Mouse (Mus musculus) intestine, embryonic 16.5 days (tissue): Measurements from ENCODE around the gene Msl3. TPM values are rescaled to one million over a fixed set of nuclear protein-coding genes. Genes with fewer than 3 reads are reported as not detected.
A peak's percentile ranks its signal among the peaks of the same experiment; 100 is the strongest.
"Not testable (repeated sequence)": the region's sequence is repeated elsewhere in the genome, so short reads cannot be mapped to it uniquely, and the experiment has no call there.

Source experiments
- ATAC-seq: fragments of 200-750 bp; cut with Nextera tagmentation; 2 replicates; pipeline ENCODE4 v1.8.0; 2017; ENCODE audit warnings: moderate TSS enrichment, moderate library complexity
- H3K27ac ChIP-seq: fragments of 300-500 bp; sonication (generic); 2 replicates; pipeline ENCODE4 v1.5.1; 2014; ENCODE audit warnings: mild to moderate bottlenecking, low read length
- H3K27me3 ChIP-seq: fragments of 300-500 bp; sonication (generic); replicated peaks from 2 replicates; pipeline ENCODE4 v1.6.1; 2014; ENCODE audit warnings: low read length, control low read depth, mixed read lengths; ENCODE audit not compliant: control insufficient read depth, insufficient read depth
- H3K36me3 ChIP-seq: fragments of 300-500 bp; sonication (generic); 2 replicates; pipeline ENCODE4 v1.6.1; 2014; ENCODE audit warnings: low read length, control low read depth; ENCODE audit not compliant: control insufficient read depth, insufficient read depth
- H3K4me1 ChIP-seq: fragments of 300-500 bp; sonication (generic); 2 replicates; pipeline ENCODE4 v1.6.1; 2014; ENCODE audit warnings: low read length, control low read depth, mixed read lengths; ENCODE audit not compliant: control insufficient read depth, insufficient read depth
- H3K4me2 ChIP-seq: fragments of 300-500 bp; sonication (generic); 2 replicates; pipeline ENCODE4 v1.6.1; 2014; ENCODE audit warnings: low read depth, low read length, control low read depth
- H3K4me3 ChIP-seq: fragments of 300-500 bp; sonication (generic); 2 replicates; pipeline ENCODE4 v1.5.1; 2014; ENCODE audit warnings: mild to moderate bottlenecking, low read length
- H3K9ac ChIP-seq: fragments of 300-500 bp; sonication (generic); 2 replicates; pipeline ENCODE4 v1.6.1; 2014; ENCODE audit warnings: low read depth, low read length
- H3K9me3 ChIP-seq: fragments of 300-500 bp; sonication (generic); 2 replicates; pipeline ENCODE4 v1.6.1; 2016; ENCODE audit warnings: low read length, control low read depth; ENCODE audit not compliant: control insufficient read depth
- WGBS: fragments of 180-500 bp; shearing (Covaris S2); extraction: QIAGEN DNeasy Blood & Tissue Kit; methylation state at CpG from one replicate; pipeline ENCODE4 v1.1.7; 2014; 5-methylcytosine and 5-hydroxymethylcytosine counted together
- polyA plus RNA-seq: library from polyadenylated mRNA; unstranded; fragments of >200 nt; fragmentation: Nextera tagmentation; extraction: Ambion mirVana; gene quantifications from 2 replicates; pipeline ENCODE4 v1.2.1, GENCODE M21; 2015

Gene Msl3
- polyA plus RNA-seq, result 33.9 and 34.6 TPM in 2 replicates

GRCm38 (mm10) chrX:168673525-168674406 lies at the start of gene Msl3:
Gene Msl3 (minus strand): TSS chrX:168673898.
- 21% methylated on average over 70 of the region's 88 CpGs for WGBS
- Histone ChIP-seq H3K36me3 (0 out of 2 replicates have a peak, but pooled peaks cover 4% of the 10 kb centered on the region), H3K4me2 (peak within 1 kb of the TSS; percentile 62), H3K9ac (peak within 1 kb of the TSS; percentile 75), H3K4me3 (peak within 1 kb of the TSS; percentile 60), H3K27me3 (no peaks in the 10 kb centered on the region), H3K27ac (peak within 1 kb of the TSS; percentile 97), H3K4me1 (no peaks in the 10 kb centered on the region), H3K9me3 (no peaks in the 10 kb centered on the region)
- peak; percentile 96 for ATAC-seq

DNA sequence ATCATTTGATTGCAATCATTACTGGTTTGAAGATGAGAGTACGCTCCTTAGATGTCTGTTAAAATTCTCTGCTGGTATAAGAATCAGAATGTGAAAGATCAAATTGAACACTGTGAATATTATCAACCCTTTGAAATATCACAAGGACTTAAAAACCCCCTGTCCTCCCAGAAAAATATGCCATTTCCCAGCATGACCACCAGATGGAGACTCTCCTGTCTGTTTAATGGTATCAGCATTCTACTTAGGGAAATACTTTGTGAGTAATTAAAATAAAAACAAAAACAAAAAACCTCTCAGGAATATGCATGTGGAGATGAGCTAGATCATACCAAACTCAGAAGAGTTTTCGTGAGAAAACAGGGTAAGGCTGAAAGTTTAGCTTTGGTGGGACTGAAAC lies 44.3 kb upstream of the Msl3 start:
- no peaks in the 10 kb centered on the region for H3K4me1 ChIP-seq
- 50% methylated on average over 2 of the region's 2 CpGs for WGBS

GRCm38 (mm10) chrX:168674407-168674962 lies 787 bp upstream of the Msl3 start:
- peak overlapping the region; percentile 62 for H3K4me2 ChIP-seq
- H3K9me3 ChIP-seq, result no peaks in the 10 kb centered on the region
- WGBS, result 23% methylated on average over 10 of the region's 10 CpGs
- no peaks in the 10 kb centered on the region for H3K27me3 ChIP-seq
- H3K4me1 ChIP-seq, result no peaks in the 10 kb centered on the region
- H3K4me3 ChIP-seq, result peak overlapping the region; percentile 60
- H3K27ac ChIP-seq, result peak overlapping the region; percentile 97
- H3K9ac ChIP-seq, result peak overlapping the region; percentile 75
- ATAC-seq, result no peak
- H3K36me3 ChIP-seq, result 0 out of 2 replicates have a peak, but pooled peaks cover 4% of the 10 kb centered on the region

More for the DNA sequence above, 44.3 kb upstream of the Msl3 start:
- Histone ChIP-seq H3K9ac (no peak overlapping the region), H3K4me3 (no peak overlapping the region), H3K27me3 (no peaks in the 10 kb centered on the region), H3K36me3 (no peaks in the 10 kb centered on the region), H3K9me3 (no peaks in the 10 kb centered on the region), H3K4me2 (no peak overlapping the region), H3K27ac (no peak overlapping the region)
- no peak for ATAC-seq

- ATAC-seq, result peak; percentile 15
- H3K4me1 ChIP-seq, result no peaks in the 10 kb centered on the region
- 20% methylated on average over 31 of the region's 31 CpGs for WGBS
- peak overlapping the region; percentile 97 for H3K27ac ChIP-seq
- H3K36me3 ChIP-seq, result 0 out of 2 replicates have a peak, but pooled peaks cover 4% of the 10 kb centered on the region
- H3K9ac ChIP-seq, result peak overlapping the region; percentile 75
- H3K4me3 ChIP-seq, result peak overlapping the region; percentile 60
- H3K27me3 ChIP-seq, result no peaks in the 10 kb centered on the region
- H3K9me3 ChIP-seq, result no peaks in the 10 kb centered on the region
- H3K4me2 ChIP-seq, result peak overlapping the region; percentile 62
Observed at GRCm38 (mm10) chrX:168672913-168673524, 679 bp downstream of the Msl3 start.

DNA sequence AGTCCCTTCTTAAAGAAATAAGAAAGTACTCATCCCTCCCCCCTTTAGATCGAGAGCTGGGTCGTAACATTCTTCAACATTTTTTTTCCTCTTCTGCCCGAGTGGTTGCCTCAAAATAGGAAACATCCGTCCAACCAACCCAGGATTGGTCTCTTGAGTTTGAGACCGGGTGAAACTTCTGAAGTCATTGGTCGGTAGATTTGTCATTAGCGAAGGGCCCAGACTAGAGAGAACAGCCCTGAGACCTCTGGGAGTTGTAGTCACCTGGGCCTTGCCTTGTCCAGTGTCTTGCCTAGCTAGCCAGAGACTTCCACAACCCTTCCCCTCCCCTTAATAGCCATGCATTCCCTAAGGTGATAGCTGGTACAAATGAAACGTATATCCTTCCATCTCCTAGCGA lies 1.3 kb downstream of the Msl3 start:
- H3K27ac ChIP-seq, result peak overlapping the region; percentile 97; the same call in 1 of the 2 replicates
- no peaks in the 10 kb centered on the region for H3K9me3 ChIP-seq
- H3K9ac ChIP-seq, result peak overlapping the region; percentile 75
- H3K4me3 ChIP-seq, result peak overlapping the region; percentile 60
- no peaks in the 10 kb centered on the region for H3K4me1 ChIP-seq
- 0 out of 2 replicates have a peak, but pooled peaks cover 4% of the 10 kb centered on the region for H3K36me3 ChIP-seq
- peak; percentile 73 for ATAC-seq
- 13% methylated on average over 9 of the region's 9 CpGs for WGBS
- no peaks in the 10 kb centered on the region for H3K27me3 ChIP-seq
- peak overlapping the region; percentile 62 for H3K4me2 ChIP-seq

GRCm38 (mm10) chrX:168663982-168664689 lies 9.6 kb downstream of the Msl3 start:
- Histone ChIP-seq H3K9me3 (no peaks in the 10 kb centered on the region), H3K36me3 (no peaks in the 10 kb centered on the region), H3K4me3 (no peak overlapping the region), H3K4me2 (no peak overlapping the region), H3K27me3 (no peaks in the 10 kb centered on the region; the same call in 1 of the 2 replicates), H3K4me1 (no peaks in the 10 kb centered on the region), H3K9ac (no peak overlapping the region), H3K27ac (no peak overlapping the region)
- WGBS, result 71% methylated on average over 12 of the region's 12 CpGs
- ATAC-seq, result no peak

GRCm38 (mm10) chrX:168660236-168660635 lies 13.5 kb downstream of the Msl3 start:
- no peaks in the 10 kb centered on the region for H3K9me3 ChIP-seq
- no peaks in the 10 kb centered on the region for H3K4me1 ChIP-seq
- H3K4me2 ChIP-seq, result no peak overlapping the region
- WGBS, result 66% methylated on average over 4 of the region's 4 CpGs
- ATAC-seq, result no peak
- H3K27me3 ChIP-seq, result no peaks in the 10 kb centered on the region; the same call in 1 of the 2 replicates
- H3K36me3 ChIP-seq, result no peaks in the 10 kb centered on the region
- H3K4me3 ChIP-seq, result no peak overlapping the region
- H3K27ac ChIP-seq, result no peak overlapping the region
- no peak overlapping the region for H3K9ac ChIP-seq

- not testable (repeated sequence) for H3K9me3 ChIP-seq, H3K27me3 ChIP-seq, H3K4me3 ChIP-seq, H3K36me3 ChIP-seq, H3K9ac ChIP-seq, H3K4me2 ChIP-seq, H3K27ac ChIP-seq, H3K4me1 ChIP-seq, ATAC-seq
- 62% methylated on average over 4 of the region's 4 CpGs for WGBS
Observed at GRCm38 (mm10) chrX:168659803-168660202, 13.9 kb downstream of the Msl3 start.

- Histone ChIP-seq H3K4me3 (no peak overlapping the region), H3K27me3 (no peaks in the 10 kb centered on the region; the same call in 1 of the 2 replicates), H3K4me1 (no peaks in the 10 kb centered on the region), H3K9ac (no peak overlapping the region), H3K9me3 (no peaks in the 10 kb centered on the region), H3K36me3 (no peaks in the 10 kb centered on the region), H3K4me2 (no peak overlapping the region), H3K27ac (no peak overlapping the region)
- no peak for ATAC-seq
- WGBS, result 96% methylated on average over 3 of the region's 3 CpGs
Observed at GRCm38 (mm10) chrX:168659275-168659674, 14.4 kb downstream of the Msl3 start.
